Mouse (Mus musculus) CH12.LX (cell line): Measurements from ENCODE around the gene Akap8. TPM values are rescaled to one million over a fixed set of nuclear protein-coding genes. Genes with fewer than 3 reads are reported as not detected.

Experiments
- DNase-seq: peaks from one replicate; pipeline ENCODE4 v3.0.0-alpha.2; 2013; ENCODE audit errors: extremely low read depth
- H3K27ac ChIP-seq: 2 replicates; pipeline ENCODE4 v1.5.1; 2012; ENCODE audit warnings: low read depth, mild to moderate bottlenecking, control low read depth, moderate library complexity; ENCODE audit not compliant: insufficient read depth
- H3K27me3 ChIP-seq: replicated peaks from 2 replicates; pipeline ENCODE3; 2012; ENCODE audit warnings: inconsistent platforms
- H3K36me3 ChIP-seq, 2 experiments: replicated peaks in 1 of 2; 2 replicates each; pipeline versions ENCODE3 to v1.6.1; 2012; ENCODE audit warnings: inconsistent platforms in 1 of 2, low read length in 1 of 2, mild to moderate bottlenecking in 1 of 2, mixed read lengths in 1 of 2, moderate library complexity in 1 of 2; ENCODE audit not compliant: control insufficient read depth in 1 of 2, insufficient read depth in 1 of 2
- H3K4me1 ChIP-seq, 2 experiments: 2 replicates each; pipeline ENCODE4 v1.6.1; 2012; ENCODE audit warnings: inconsistent platforms in 1 of 2, moderate library complexity in 1 of 2; ENCODE audit not compliant: insufficient read depth in 2 of 2, control insufficient read depth in 1 of 2
- H3K4me2 ChIP-seq: 2 replicates; pipeline ENCODE4 v1.6.1; 2012; ENCODE audit warnings: low read depth, mild to moderate bottlenecking, control low read depth; ENCODE audit not compliant: poor library complexity, insufficient read depth, severe bottlenecking
- H3K4me3 ChIP-seq, 3 experiments: fragments of 150-350 bp in 1 of 3; sonication (generic) in 1 of 3; replicated peaks in 1 of 3; 2 replicates each; pipeline versions ENCODE3 to v1.5.1; 2011 to 2012; ENCODE audit warnings: low read depth in 2 of 3, low read length in 2 of 3, mild to moderate bottlenecking in 2 of 3, moderate library complexity in 2 of 3, control low read depth in 1 of 3, improper control_type of control experiment in 1 of 3, inconsistent platforms in 1 of 3, mixed read lengths in 1 of 3; ENCODE audit not compliant: poor library complexity in 1 of 3
- H3K79me2 ChIP-seq: replicated peaks from 2 replicates; pipeline ENCODE4 v1.6.1; 2012; ENCODE audit warnings: mild to moderate bottlenecking, moderate library complexity; ENCODE audit not compliant: control insufficient read depth, poor library complexity, insufficient read depth, severe bottlenecking; ENCODE audit errors: extremely low read depth
- H3K9ac ChIP-seq: 2 replicates; pipeline ENCODE4 v1.6.1; 2012; ENCODE audit warnings: low read depth, mild to moderate bottlenecking, control low read depth, moderate library complexity; ENCODE audit not compliant: insufficient read depth
- H3K9me3 ChIP-seq: replicated peaks from 2 replicates; pipeline ENCODE3; 2012; ENCODE audit warnings: low read length, inconsistent platforms, mixed read lengths
- CHD2 ChIP-seq: IDR thresholded peaks from 2 replicates; pipeline ENCODE4 v1.6.1; 2011; ENCODE audit warnings: low read length, improper control_type of control experiment
- CTCF ChIP-seq, 2 experiments: IDR thresholded peaks in 1 of 2; conservative IDR thresholded peaks in 1 of 2; 2 replicates each; pipeline ENCODE4 v1.5.1; 2011 to 2012; ENCODE audit warnings: low read depth in 2 of 2, low read length in 2 of 2, improper control_type of control experiment in 1 of 2, inconsistent platforms in 1 of 2, mild to moderate bottlenecking in 1 of 2, moderate library complexity in 1 of 2
- E2F4 ChIP-seq: IDR thresholded peaks from 2 replicates; pipeline ENCODE4 v1.6.1; 2011; ENCODE audit warnings: low read depth, low read length, improper control_type of control experiment; ENCODE audit not compliant: insufficient replicate concordance
- ELF1 ChIP-seq: IDR thresholded peaks from 2 replicates; pipeline ENCODE4 v1.6.1; 2014; ENCODE audit warnings: low read depth, mild to moderate bottlenecking, inconsistent platforms, low read length, improper control_type of control experiment
- GABPA ChIP-seq: IDR thresholded peaks from 2 replicates; pipeline ENCODE4 v1.6.1; 2012; ENCODE audit warnings: low read depth, low read length, improper control_type of control experiment, inconsistent platforms; ENCODE audit not compliant: insufficient replicate concordance
- IRF4 ChIP-seq: IDR thresholded peaks from 2 replicates; pipeline ENCODE4 v1.6.1; 2014; ENCODE audit warnings: low read depth, mild to moderate bottlenecking, inconsistent platforms, low read length, improper control_type of control experiment
- JUN ChIP-seq: IDR thresholded peaks from 2 replicates; pipeline ENCODE4 v1.6.1; 2011; ENCODE audit warnings: low read depth, mild to moderate bottlenecking, low read length, improper control_type of control experiment, moderate library complexity; ENCODE audit not compliant: insufficient read depth
- JUND ChIP-seq: conservative IDR thresholded peaks from 2 replicates; pipeline ENCODE4 v1.6.1; 2011; ENCODE audit warnings: low read depth, low read length, improper control_type of control experiment
- MAFK ChIP-seq: IDR thresholded peaks from 2 replicates; pipeline ENCODE4 v1.6.1; 2011; ENCODE audit warnings: low read length, improper control_type of control experiment; ENCODE audit not compliant: insufficient replicate concordance
- MAX ChIP-seq: IDR thresholded peaks from 2 replicates; pipeline ENCODE4 v1.6.1; 2011; ENCODE audit warnings: low read length, improper control_type of control experiment
- MXI1 ChIP-seq: IDR thresholded peaks from 2 replicates; pipeline ENCODE4 v1.6.1; 2011; ENCODE audit warnings: mild to moderate bottlenecking, low read depth, low read length, improper control_type of control experiment
- RCOR1 ChIP-seq: conservative IDR thresholded peaks from 2 replicates; pipeline ENCODE4 v1.6.1; 2012; ENCODE audit warnings: low read depth, mild to moderate bottlenecking, inconsistent platforms, low read length, improper control_type of control experiment
- SMC3 ChIP-seq: IDR thresholded peaks from 2 replicates; pipeline ENCODE4 v1.6.1; 2011; ENCODE audit warnings: low read depth, low read length, improper control_type of control experiment
- TCF12 ChIP-seq: IDR thresholded peaks from 2 replicates; pipeline ENCODE4 v1.6.1; 2014; ENCODE audit warnings: low read depth, mild to moderate bottlenecking, inconsistent platforms, low read length, improper control_type of control experiment
- UBTF ChIP-seq: IDR thresholded peaks from 2 replicates; pipeline ENCODE4 v1.6.1; 2012; ENCODE audit warnings: low read depth, mild to moderate bottlenecking, inconsistent platforms, low read length, improper control_type of control experiment, moderate library complexity
- ZMIZ1 ChIP-seq: IDR thresholded peaks from 2 replicates; pipeline ENCODE4 v1.6.1; 2012; ENCODE audit warnings: low read depth, mild to moderate bottlenecking, inconsistent platforms, low read length, improper control_type of control experiment
- dilution Hi-C: fragments of 300-500 bp; cut with MboI; formaldehyde crosslinking; loops from 2 replicates; pipeline ENCODE4 v1.14.3; 2020; ENCODE audit warnings: low sequenced_read_pairs; ENCODE audit not compliant: extremely low pct_unique_long_range_greater_than_20kb, extremely low pct_ligation_motif_present
- in situ Hi-C: fragments of 300-500 bp; cut with MboI; formaldehyde crosslinking; loops from 3 replicates; pipeline ENCODE4 v1.14.3; 2019; ENCODE audit warnings: low sequenced_read_pairs, low pct_ligation_motif_present, low pct_unique_long_range_greater_than_20kb, mixed read lengths
- polyA plus RNA-seq: library from polyadenylated mRNA; unstranded; fragments of >175 nt; gene quantifications from 2 replicates; pipeline ENCODE4 v1.2.1, GENCODE M21; 2012; ENCODE audit warnings: low read depth; ENCODE audit not compliant: insufficient read length
- total RNA-seq, 2 experiments: library from RNA; depleted of rRNA; stranded (reverse); fragments of 300-350 nt in 1 of 2; fragments of >200 nt in 1 of 2; gene quantifications; 2 replicates each; pipeline ENCODE4 v1.2.3; 2012 to 2014

Gene Akap8
- total and polyA plus RNA-seq, 3 experiments = 62.5 to 146 (median 75.2) TPM

DNA sequence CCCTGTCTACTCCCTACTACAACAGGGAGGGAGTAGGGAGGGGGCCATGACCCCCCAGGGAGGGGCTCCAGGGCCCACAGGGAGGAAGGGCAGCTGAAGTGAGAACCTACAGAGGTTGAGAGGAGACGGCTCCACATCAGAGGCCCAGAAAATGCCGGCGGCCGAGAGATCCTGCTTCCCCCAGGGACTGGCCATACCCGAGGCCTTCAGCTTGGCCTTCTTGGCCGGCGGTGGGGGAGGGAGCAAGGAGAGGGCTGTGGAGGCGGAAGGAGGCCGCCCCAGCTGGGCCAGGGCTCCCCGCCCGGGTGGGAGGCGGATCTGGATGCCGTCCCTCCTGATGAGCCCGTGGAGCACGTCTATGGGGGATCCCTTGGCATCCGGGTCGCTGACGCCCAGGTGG lies 38.9 kb upstream of the Akap8 start:
- H3K27ac ChIP-seq = no peak overlapping the region
- peaks cover 22% of the 10 kb centered on the region for H3K79me2 ChIP-seq
- peaks cover 65 to 80% of the 10 kb centered on the region in 2 experiments for H3K36me3 ChIP-seq
- no peaks in the 10 kb centered on the region for H3K9me3 ChIP-seq
- dilution Hi-C loops = no loop called here
- H3K4me1 ChIP-seq = peaks cover 9 to 20% of the 10 kb centered on the region in 2 experiments
- H3K4me2 ChIP-seq = no peak overlapping the region
- TF ChIP-seq GABPA (no peak), UBTF (no peak)
- no peak overlapping the region for H3K9ac ChIP-seq
- no peak overlapping the region for H3K4me3 ChIP-seq
- no peak for DNase-seq
- no peaks in the 10 kb centered on the region for H3K27me3 ChIP-seq
- in situ Hi-C loops = no loop called here

DNA sequence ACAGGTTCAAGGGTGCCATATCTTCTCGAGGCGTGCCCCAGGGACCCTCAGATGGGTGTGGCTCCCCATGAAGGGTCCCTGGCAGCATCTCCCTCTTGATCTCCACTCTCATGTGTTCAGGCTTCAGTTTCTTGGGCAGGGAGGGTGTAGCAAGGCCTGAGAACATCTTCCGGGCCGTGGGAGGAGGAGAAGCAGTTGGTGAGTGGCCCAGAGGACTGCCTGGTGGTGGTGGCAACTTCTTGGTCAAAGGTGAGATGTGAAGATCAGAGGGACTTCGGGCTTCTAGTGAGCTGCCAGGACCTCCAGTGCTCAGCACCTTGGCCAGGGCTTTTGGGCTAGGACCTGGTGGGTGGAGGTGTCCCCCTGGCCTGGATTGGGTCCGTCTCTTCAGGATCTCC lies 37.9 kb upstream of the Akap8 start:
- no peaks in the 10 kb centered on the region for H3K27me3 ChIP-seq
- TF ChIP-seq RCOR1 (no peak), CTCF (conservative IDR thresholded peaks at IDR 0.05 in 1 of 2, IDR thresholded peaks at IDR 0.05 in 1 of 2; ENCODE audit: low read depth in 2 of 2, low read length in 2 of 2) (no peak), MAFK (no peak), IRF4 (no peak), SMC3 (no peak), JUN (no peak), ELF1 (no peak), MXI1 (no peak)
- peaks cover 20% of the 10 kb centered on the region for H3K79me2 ChIP-seq
- DNase-seq = no peak
- H3K4me2 ChIP-seq = no peak overlapping the region
- no peak overlapping the region for H3K27ac ChIP-seq
- H3K4me3 ChIP-seq = no peak overlapping the region
- H3K9me3 ChIP-seq = no peaks in the 10 kb centered on the region
- dilution Hi-C loops (no loop called here), in situ Hi-C loops (no loop called here)
- H3K9ac ChIP-seq = no peak overlapping the region
- H3K4me1 ChIP-seq = peaks cover 9 to 16% of the 10 kb centered on the region in 2 experiments
- peaks cover 73 to 90% of the 10 kb centered on the region in 2 experiments for H3K36me3 ChIP-seq

DNA sequence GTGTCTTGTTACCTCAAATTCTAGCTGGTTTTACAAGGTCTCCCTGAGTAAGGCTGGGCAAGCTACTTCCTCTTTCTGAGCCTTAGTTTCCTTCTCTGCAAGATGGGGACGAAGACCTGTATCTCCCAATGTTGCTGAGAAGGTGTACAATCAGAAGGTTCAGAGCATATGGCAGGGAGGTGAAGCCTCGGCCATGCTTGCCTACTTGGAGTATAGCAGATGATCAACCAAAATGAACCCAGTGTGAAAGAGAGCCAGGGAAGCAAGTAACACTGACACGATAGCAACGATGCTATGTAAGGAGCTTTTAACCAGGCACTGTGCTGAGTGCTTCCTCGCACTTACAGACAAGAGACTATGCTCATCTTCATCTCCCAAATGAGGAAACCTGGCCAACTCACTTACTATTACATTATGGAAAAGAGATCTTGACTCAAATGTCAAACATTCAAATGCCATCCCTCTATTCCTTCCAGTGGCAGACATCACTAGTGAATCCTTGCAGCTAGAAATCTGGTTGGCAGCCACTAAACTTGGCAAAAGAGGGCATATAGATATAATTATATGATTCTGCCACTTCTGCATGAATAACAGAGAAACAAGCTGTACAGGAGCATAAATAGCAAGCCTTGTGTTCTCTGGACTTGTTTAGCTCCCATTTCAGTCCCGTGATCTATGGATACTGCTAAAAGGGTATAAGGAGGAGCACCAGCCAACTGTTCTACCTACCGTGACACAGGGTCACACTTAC lies 37.3 kb upstream of the Akap8 start:
- Histone ChIP-seq H3K4me2 (no peak overlapping the region), H3K9me3 (no peaks in the 10 kb centered on the region), H3K27ac (no peak overlapping the region)
- TF ChIP-seq JUND = no peak
- no peak for TF ChIP-seq MAX
- no peak for TF ChIP-seq E2F4
- no peak for TF ChIP-seq ZMIZ1
- no peak for TF ChIP-seq TCF12
- no peak for TF ChIP-seq CHD2
- TF ChIP-seq RCOR1 = no peak
- TF ChIP-seq, all 38 proteins: peak for 0
- H3K36me3 ChIP-seq = peaks cover 73 to 96% of the 10 kb centered on the region in 2 experiments
- dilution Hi-C loops = no loop called here
- no peak for DNase-seq
- no peak overlapping the region for H3K9ac ChIP-seq
- H3K4me1 ChIP-seq = peaks cover 9 to 14% of the 10 kb centered on the region in 2 experiments
- in situ Hi-C loops = no loop called here
- H3K27me3 ChIP-seq = no peaks in the 10 kb centered on the region
- H3K4me3 ChIP-seq = no peak overlapping the region
- peaks cover 16% of the 10 kb centered on the region for H3K79me2 ChIP-seq
